Mouse (Mus musculus) lung, adult 18-20 months (tissue): ENCODE results near the gene Gm11437.

ENCODE experiments used
- DNase-seq, 2 experiments: peaks; one replicate each; pipeline ENCODE4 v3.0.0; 2022; ENCODE audit warnings: mixed read lengths in 2 of 2

The Gm11437 gene

GRCm38 (mm10) chr11:84167046-84167526 lies at the start of gene Gm11437:
Gene Gm11437 (minus strand): TSS chr11:84167476.
- no peak for DNase-seq

- no peak for DNase-seq
Observed at GRCm38 (mm10) chr11:84210876-84211275, 43.6 kb upstream of the Gm11437 start.

- no peak for DNase-seq
Observed at GRCm38 (mm10) chr11:84205776-84206175, 38.5 kb upstream of the Gm11437 start.

GRCm38 (mm10) chr11:84197607-84198402 lies 30.5 kb upstream of the Gm11437 start:
- DNase-seq = peak; percentile 8 to 18

GRCm38 (mm10) chr11:84194751-84195150 lies 27.5 kb upstream of the Gm11437 start:
- no peak for DNase-seq

- peak; percentile 9 to 39 for DNase-seq
Observed at GRCm38 (mm10) chr11:84193249-84193648, 26.0 kb upstream of the Gm11437 start.

- no peak for DNase-seq
Observed at GRCm38 (mm10) chr11:84190581-84191233, 23.4 kb upstream of the Gm11437 start.

- no peak for DNase-seq
Observed at GRCm38 (mm10) chr11:84188530-84188929, 21.3 kb upstream of the Gm11437 start.

GRCm38 (mm10) chr11:84181286-84181685 lies 14.0 kb upstream of the Gm11437 start:
- no peak for DNase-seq

- peak; percentile 77 to 81 for DNase-seq
Observed at GRCm38 (mm10) chr11:84179954-84180598, 12.8 kb upstream of the Gm11437 start.

- DNase-seq = peak; percentile 97 to 98
Observed at GRCm38 (mm10) chr11:84179226-84179953, 12.1 kb upstream of the Gm11437 start.

- no peak for DNase-seq
Observed at GRCm38 (mm10) chr11:84178571-84178970, 11.3 kb upstream of the Gm11437 start.

GRCm38 (mm10) chr11:84172539-84173435 lies 5.5 kb upstream of the Gm11437 start:
- DNase-seq = no peak

- DNase-seq = peak; percentile 57 to 72
Observed at GRCm38 (mm10) chr11:84168701-84169288, 1.5 kb upstream of the Gm11437 start.

- DNase-seq = no peak
Observed at GRCm38 (mm10) chr11:84164561-84164960, 2.7 kb downstream of the Gm11437 start.

GRCm38 (mm10) chr11:84164123-84164522 lies 3.2 kb downstream of the Gm11437 start:
- DNase-seq = peak in 1 of 2 experiments; percentile 18

GRCm38 (mm10) chr11:84156535-84157262 lies 10.6 kb downstream of the Gm11437 start:
- DNase-seq = no peak

- DNase-seq = no peak
Observed at GRCm38 (mm10) chr11:84150884-84151283, 16.4 kb downstream of the Gm11437 start.

GRCm38 (mm10) chr11:84146081-84146480 lies 21.2 kb downstream of the Gm11437 start:
- DNase-seq = no peak

GRCm38 (mm10) chr11:84145201-84145798 lies 22.0 kb downstream of the Gm11437 start:
- no peak for DNase-seq
